Mouse (Mus musculus) CD4-positive, CD25-positive, alpha-beta regulatory T cell, adult 9 weeks (primary cell): ENCODE data around the gene Zfp446. TPM values are rescaled to one million over a fixed set of nuclear protein-coding genes. Genes with fewer than 3 reads are reported as not detected.

Experiments
- polyA plus RNA-seq: library from polyadenylated mRNA; unstranded; fragments of 100-300 nt; shearing (Covaris generic); gene quantifications from one replicate; pipeline ENCODE4 v1.2.1, GENCODE M21; 2017

Gene Zfp446
- polyA plus RNA-seq: 10.2 TPM

GRCm38 (mm10) chr7:12977682-12978389 is at the start of gene Zfp446:
Zfp446 (plus strand) TSS chr7:12977848.

GRCm38 (mm10) chr7:12965678-12966091 is 12.0 kb upstream of the Zfp446 start, which contains the start of gene Zfp324:
Zfp324 (plus strand) TSS chr7:12965838.

GRCm38 (mm10) chr7:12998053-12998452 is 20.4 kb downstream of the Zfp446 start, which contains the start of gene Slc27a5:
Slc27a5 (minus strand) TSS chr7:12998192.

GRCm38 (mm10) chr7:12998851-12999250 is 21.2 kb downstream of the Zfp446 start, which contains the start of gene Trim28:
Trim28 (plus strand) TSS chr7:12999114.

GRCm38 (mm10) chr7:13010005-13010908 is 32.6 kb downstream of the Zfp446 start, which contains the start of gene Zbtb45:
Zbtb45 (minus strand) TSS chr7:13010034.

GRCm38 (mm10) chr7:13034148-13034977 is 56.7 kb downstream of the Zfp446 start, which contains the start of gene Chmp2a:
Chmp2a (minus strand) TSS chr7:13034807.

Other genes starting within 250 kb of the Zfp446 start
- gene Vmn2r56, start 242.8 kb upstream of the Zfp446 start, polyA plus RNA-seq: not detected
- 1.7 TPM for gene Zscan18, start 174.2 kb upstream of the Zfp446 start, polyA plus RNA-seq
- gene Zfp329, start 159.0 kb upstream of the Zfp446 start, polyA plus RNA-seq: 21.4 TPM
- 95.0 TPM for gene Zfp110, start 143.1 kb upstream of the Zfp446 start, polyA plus RNA-seq
- 3.8 TPM for gene Zfp128, start 96.7 kb upstream of the Zfp446 start, polyA plus RNA-seq
- gene Zscan22, start 80.0 kb upstream of the Zfp446 start, polyA plus RNA-seq: 14.7 TPM
- 1,332 TPM for gene Rps5, start 55.6 kb upstream of the Zfp446 start, polyA plus RNA-seq
- not detected for gene Rnf225, start 50.4 kb upstream of the Zfp446 start, polyA plus RNA-seq
- 6.6 TPM for gene Zfp324, start 12.0 kb upstream of the Zfp446 start, polyA plus RNA-seq
- 0.16 TPM for gene Slc27a5, start 20.3 kb downstream of the Zfp446 start, polyA plus RNA-seq
- 38.1 TPM for gene Trim28, start 21.3 kb downstream of the Zfp446 start, polyA plus RNA-seq
- gene Zbtb45, start 32.2 kb downstream of the Zfp446 start, polyA plus RNA-seq: 3.6 TPM
- 310 TPM for gene Chmp2a, start 57.0 kb downstream of the Zfp446 start, polyA plus RNA-seq
- 7.8 TPM for gene Ube2m, start 60.4 kb downstream of the Zfp446 start, polyA plus RNA-seq
- 0.45 TPM for gene Mzf1, start 76.9 kb downstream of the Zfp446 start, polyA plus RNA-seq
- gene Vmn1r85, start 117.3 kb downstream of the Zfp446 start, polyA plus RNA-seq: not detected
- 0.04 TPM for gene Vmn1r86, start 142.1 kb downstream of the Zfp446 start, polyA plus RNA-seq
- not detected for gene Vmn1r87, start 162.3 kb downstream of the Zfp446 start, polyA plus RNA-seq
- 0.04 TPM for gene Vmn1r88, start 181.7 kb downstream of the Zfp446 start, polyA plus RNA-seq
- gene Vmn1r89, start 235.2 kb downstream of the Zfp446 start, polyA plus RNA-seq: not detected